Mouse (Mus musculus) intestine, postnatal 0 days (tissue): ENCODE measurements around the gene Ssrp1. TPM values are rescaled to one million over a fixed set of nuclear protein-coding genes. Genes with fewer than 3 reads are reported as not detected.

Experiments
- ATAC-seq: fragments of 200-750 bp; cut with Nextera tagmentation; 2 replicates; pipeline ENCODE4 v1.8.0; 2017; ENCODE audit warnings: mild to moderate bottlenecking, moderate TSS enrichment, moderate library complexity
- H3K27ac ChIP-seq: fragments of 300-500 bp; sonication (generic); 2 replicates; pipeline ENCODE4 v1.5.1; 2014; ENCODE audit warnings: mild to moderate bottlenecking, low read depth, low read length, moderate library complexity
- H3K27me3 ChIP-seq: fragments of 300-500 bp; sonication (generic); replicated peaks from 2 replicates; pipeline ENCODE4 v1.6.1; 2014; ENCODE audit warnings: low read length, mixed read lengths; ENCODE audit not compliant: control insufficient read depth, insufficient read depth
- H3K36me3 ChIP-seq: fragments of 300-500 bp; sonication (generic); 2 replicates; pipeline ENCODE4 v1.6.1; 2014; ENCODE audit warnings: mild to moderate bottlenecking, moderate library complexity; ENCODE audit not compliant: control insufficient read depth, insufficient read depth
- H3K4me1 ChIP-seq: fragments of 300-500 bp; sonication (generic); replicated peaks from 2 replicates; pipeline ENCODE4 v1.6.1; 2014; ENCODE audit warnings: antibody characterized with exemption, low read length, mixed read lengths; ENCODE audit not compliant: control insufficient read depth, insufficient read depth
- H3K4me2 ChIP-seq: fragments of 300-500 bp; sonication (generic); replicated peaks from 2 replicates; pipeline ENCODE4 v1.6.1; 2014; ENCODE audit warnings: low read depth, mild to moderate bottlenecking, moderate library complexity
- H3K4me3 ChIP-seq: fragments of 300-500 bp; sonication (generic); 2 replicates; pipeline ENCODE4 v1.5.1; 2014; ENCODE audit warnings: low read depth, low read length
- H3K9ac ChIP-seq: fragments of 300-500 bp; sonication (generic); 2 replicates; pipeline ENCODE4 v1.6.1; 2014; ENCODE audit warnings: mild to moderate bottlenecking, low read depth, low read length
- H3K9me3 ChIP-seq: fragments of 300-500 bp; sonication (generic); 2 replicates; pipeline ENCODE4 v1.6.1; 2016; ENCODE audit warnings: mixed run types; ENCODE audit not compliant: control insufficient read depth
- CTCF ChIP-seq: sonication (generic); IDR thresholded peaks from 2 replicates; pipeline ENCODE4 v1.5.1; 2016; ENCODE audit warnings: low read depth, mild to moderate bottlenecking, control low read depth, antibody characterized with exemption, moderate library complexity
- WGBS: fragments of 180-500 bp; shearing (Covaris S2); extraction: QIAGEN DNeasy Blood & Tissue Kit; methylation state at CpG from one replicate; pipeline ENCODE4 v1.1.7; 2014; 5-methylcytosine and 5-hydroxymethylcytosine counted together
- polyA plus RNA-seq: library from polyadenylated mRNA; unstranded; fragments of >200 nt; fragmentation: Nextera tagmentation; extraction: Ambion mirVana; gene quantifications from 2 replicates; pipeline ENCODE4 v1.2.1, GENCODE M21; 2015

Gene Ssrp1
- polyA plus RNA-seq, 1 experiment from 2014 or later: 71.9 TPM

GRCm38 (mm10) chr2:85053192-85053816 lies 16.3 kb downstream of the Ssrp1 start:
- H3K9me3 ChIP-seq: no peaks in the 10 kb centered on the region
- ATAC-seq: peak; percentile 32
- H3K36me3 ChIP-seq: peaks cover 43% of the 10 kb centered on the region
- no peak overlapping the region for H3K4me3 ChIP-seq
- H3K9ac ChIP-seq: no peak overlapping the region
- WGBS: 50% methylated on average over 5 of the region's 5 CpGs
- H3K4me1 ChIP-seq: peaks cover 7% of the 10 kb centered on the region
- H3K27me3 ChIP-seq: no peaks in the 10 kb centered on the region
- no peak for TF ChIP-seq CTCF
- H3K27ac ChIP-seq: no peak overlapping the region
- peak overlapping the region; percentile 17; the same call in 1 of the 2 replicates for H3K4me2 ChIP-seq

GRCm38 (mm10) chr2:85056711-85057110 lies 19.7 kb downstream of the Ssrp1 start:
- Histone ChIP-seq H3K9me3 (no peaks in the 10 kb centered on the region), H3K27me3 (no peaks in the 10 kb centered on the region), H3K4me1 (peaks cover 13% of the 10 kb centered on the region), H3K27ac (no peak overlapping the region), H3K9ac (no peak overlapping the region), H3K36me3 (peaks cover 59% of the 10 kb centered on the region), H3K4me3 (no peak overlapping the region), H3K4me2 (no peak overlapping the region)
- ATAC-seq: no peak
- 69% methylated on average over 5 of the region's 5 CpGs for WGBS
- no peak for TF ChIP-seq CTCF

DNA sequence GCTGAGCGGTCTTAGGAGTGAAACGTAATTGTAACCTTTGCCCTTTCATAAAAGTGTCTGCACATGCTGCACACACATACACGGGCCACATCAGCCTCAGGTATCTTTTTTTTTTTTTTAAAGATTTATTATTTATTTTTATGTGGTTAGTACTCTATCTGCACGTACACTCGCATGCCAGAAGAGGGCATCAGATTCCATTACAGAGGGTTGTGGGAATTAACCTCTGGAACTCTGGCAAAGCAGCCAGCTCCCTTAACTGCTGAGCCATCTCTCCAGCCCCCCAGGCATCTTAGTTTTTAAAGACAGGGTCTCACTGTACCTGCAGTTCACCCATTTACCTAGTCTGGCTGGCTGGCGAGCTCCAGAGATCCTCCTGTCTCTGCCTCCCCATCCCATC lies 22.6 kb downstream of the Ssrp1 start:
- 71% methylated on average over 6 of the region's 6 CpGs for WGBS
- peak; percentile 54 for TF ChIP-seq CTCF
- Histone ChIP-seq H3K9ac (no peak overlapping the region), H3K36me3 (peaks cover 68% of the 10 kb centered on the region), H3K4me1 (peaks cover 6% of the 10 kb centered on the region), H3K27me3 (no peaks in the 10 kb centered on the region), H3K4me3 (no peak overlapping the region), H3K27ac (peak overlapping the region; percentile 28; the same call in 1 of the 2 replicates), H3K9me3 (no peaks in the 10 kb centered on the region), H3K4me2 (no peak overlapping the region)
- 0 out of 2 replicates have a peak, but pooled peaks have one; percentile 18 for ATAC-seq

DNA sequence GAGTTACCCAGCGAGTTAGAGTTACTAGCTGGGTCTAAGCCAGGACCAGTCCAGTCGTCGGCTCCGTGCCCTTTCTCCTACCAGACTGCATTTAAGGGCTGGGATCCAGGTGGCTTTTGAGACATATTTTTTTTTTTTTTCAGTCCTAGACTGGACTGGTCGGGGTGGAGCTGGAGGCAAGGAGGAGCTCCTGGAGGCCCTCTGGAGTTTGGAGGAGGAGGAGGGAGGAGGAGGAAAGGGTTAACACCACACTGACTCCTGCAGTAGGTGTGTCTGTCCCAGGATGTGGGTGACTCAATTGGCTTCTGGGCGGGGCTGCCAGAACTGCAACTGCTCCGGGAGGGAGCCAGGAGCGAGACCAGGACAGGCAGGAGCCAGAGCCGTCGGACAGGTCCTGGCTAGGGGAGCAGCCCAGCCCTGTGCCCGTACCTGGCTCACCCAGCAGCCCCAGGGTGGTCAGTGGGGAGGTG lies 23.6 kb downstream of the Ssrp1 start:
- 6% methylated on average over 11 of the region's 11 CpGs for WGBS
- no peak for TF ChIP-seq CTCF
- no peaks in the 10 kb centered on the region for H3K9me3 ChIP-seq
- H3K4me2 ChIP-seq: peak overlapping the region; percentile 82
- H3K36me3 ChIP-seq: peaks cover 59% of the 10 kb centered on the region
- peak overlapping the region; percentile 72 for H3K9ac ChIP-seq
- H3K27ac ChIP-seq: peak overlapping the region; percentile 81
- H3K27me3 ChIP-seq: no peaks in the 10 kb centered on the region
- ATAC-seq: peak; percentile 87
- H3K4me1 ChIP-seq: peaks cover 6% of the 10 kb centered on the region
- peak overlapping the region; percentile 50 for H3K4me3 ChIP-seq

DNA sequence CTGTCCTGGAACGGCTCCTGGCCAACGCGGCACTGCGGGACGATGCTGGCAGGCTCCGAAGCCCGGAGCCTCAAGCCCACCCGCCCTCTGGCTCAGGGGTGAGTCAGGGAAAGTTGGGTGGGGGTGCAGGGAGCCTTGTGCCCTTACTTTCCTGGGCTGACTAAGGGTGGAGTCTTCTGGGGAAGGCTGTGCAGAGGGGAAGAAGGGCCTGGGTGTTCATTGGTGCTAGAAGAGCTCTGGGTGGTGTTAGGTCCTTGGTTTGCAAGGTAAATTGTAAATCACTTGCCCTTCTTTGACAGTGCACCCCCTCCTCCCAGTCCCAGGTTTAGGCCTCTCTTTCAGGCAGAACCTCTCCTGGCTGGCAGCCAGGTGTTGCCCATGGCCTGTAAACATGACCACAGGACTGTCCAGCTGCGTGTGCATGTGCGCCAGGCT lies 24.1 kb downstream of the Ssrp1 start:
- Histone ChIP-seq H3K4me1 (peaks cover 6% of the 10 kb centered on the region), H3K4me3 (peak overlapping the region; percentile 50), H3K9ac (peak overlapping the region; percentile 72), H3K9me3 (no peaks in the 10 kb centered on the region), H3K27ac (peak overlapping the region; percentile 81), H3K27me3 (no peaks in the 10 kb centered on the region), H3K4me2 (peak overlapping the region; percentile 82), H3K36me3 (peaks cover 59% of the 10 kb centered on the region)
- TF ChIP-seq CTCF: no peak
- WGBS: 12% methylated on average over 10 of the region's 10 CpGs
- peak; percentile 28 for ATAC-seq

DNA sequence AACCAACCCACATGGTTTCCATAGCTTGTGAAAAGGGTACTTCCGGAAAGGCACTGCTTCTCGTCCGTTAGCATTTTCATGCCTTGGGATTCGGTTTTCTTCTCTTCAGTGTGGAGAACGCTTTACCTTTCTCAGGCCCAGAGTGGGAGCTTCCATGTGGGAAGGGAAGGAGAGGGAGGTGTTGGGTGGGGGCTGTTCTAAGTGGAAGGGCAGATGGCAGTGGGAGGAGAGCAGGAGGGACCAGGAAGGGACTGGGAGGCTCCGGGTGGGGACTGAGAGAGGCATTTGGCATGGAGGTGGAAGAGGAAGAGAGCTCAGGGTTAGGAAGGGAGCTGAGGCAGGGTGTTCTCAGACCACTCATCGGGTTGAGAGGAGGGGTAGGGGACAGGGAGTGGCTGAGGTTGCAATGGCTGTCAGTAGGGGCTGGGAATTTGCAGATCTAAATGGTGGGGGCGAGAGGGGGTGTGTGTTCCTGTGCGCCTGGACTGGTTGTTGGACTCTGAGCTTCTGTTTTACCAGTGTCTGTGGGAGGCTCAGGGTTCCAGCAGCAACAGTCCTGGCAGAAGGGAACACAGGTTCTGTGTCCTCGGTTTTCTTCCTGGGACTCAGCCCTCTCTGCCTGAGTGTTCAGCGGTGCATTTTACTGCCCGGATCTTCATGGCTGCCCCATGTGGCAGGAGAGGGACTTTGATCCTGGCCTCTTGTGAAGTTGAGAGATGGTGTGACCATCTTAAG lies 28.3 kb downstream of the Ssrp1 start:
- H3K36me3 ChIP-seq: peaks cover 49% of the 10 kb centered on the region
- H3K4me1 ChIP-seq: peaks cover 20% of the 10 kb centered on the region
- 59% methylated on average over 12 of the region's 12 CpGs for WGBS
- H3K4me2 ChIP-seq: peak overlapping the region; percentile 32
- H3K9me3 ChIP-seq: no peaks in the 10 kb centered on the region
- TF ChIP-seq CTCF: no peak
- H3K9ac ChIP-seq: no peak overlapping the region
- no peak overlapping the region for H3K4me3 ChIP-seq
- H3K27me3 ChIP-seq: no peaks in the 10 kb centered on the region
- H3K27ac ChIP-seq: peak overlapping the region; percentile 35
- ATAC-seq: 0 out of 2 replicates have a peak, but pooled peaks have one; percentile 19
